Mouse (Mus musculus) CD4-positive, CD25-positive, alpha-beta regulatory T cell, adult 2 months (primary cell): ENCODE results near the gene Zswim3.
A peak's percentile ranks its signal among the peaks of the same experiment; 100 is the strongest.

Experiments used
- DNase-seq: peaks from one replicate; pipeline ENCODE4 v3.0.0-alpha.2; 2012; ENCODE audit warnings: low read depth, low spot score

Zswim3 gene

DNA sequence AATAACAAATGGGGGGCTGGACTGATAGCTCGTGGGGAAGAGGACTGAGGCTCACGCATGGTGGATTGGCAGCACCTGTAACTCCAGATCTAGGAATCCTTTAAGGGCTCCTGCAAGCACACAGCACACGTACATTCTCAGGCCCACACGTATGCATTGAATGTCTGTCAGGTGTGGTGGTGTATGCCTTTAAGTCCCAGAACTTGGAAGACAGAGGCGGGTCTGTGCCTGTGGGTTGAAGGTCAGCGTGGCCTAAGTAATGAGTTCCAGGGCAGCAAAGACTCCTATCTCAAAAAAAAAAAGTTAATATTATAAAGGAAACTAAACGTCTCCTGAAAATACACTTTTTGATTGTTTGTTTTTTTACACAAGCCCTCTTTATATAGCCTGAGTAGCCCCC, 1.7 kb downstream of the Zswim3 start:
- DNase-seq, result no peak

DNA sequence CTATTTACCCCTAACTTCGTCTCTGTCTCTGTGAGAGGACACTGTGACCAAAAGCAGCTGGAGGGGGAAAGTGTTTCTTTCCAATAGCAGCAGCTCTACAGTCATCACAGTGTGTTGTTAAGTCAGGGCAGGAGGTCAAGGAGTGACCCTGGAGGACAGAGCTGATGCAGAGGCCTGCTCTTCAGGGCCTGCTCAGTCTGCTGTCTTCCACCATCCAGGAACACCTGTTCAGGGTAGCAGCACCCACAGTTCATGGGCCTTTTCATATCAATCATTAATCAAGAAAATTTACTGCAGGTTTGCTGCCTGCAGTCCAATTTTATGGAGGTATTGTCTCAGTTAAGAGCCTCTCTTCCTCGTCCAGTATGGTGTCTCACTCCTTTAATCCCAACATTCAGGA, 8.7 kb downstream of the Zswim3 start:
- DNase-seq, result no peak

DNA sequence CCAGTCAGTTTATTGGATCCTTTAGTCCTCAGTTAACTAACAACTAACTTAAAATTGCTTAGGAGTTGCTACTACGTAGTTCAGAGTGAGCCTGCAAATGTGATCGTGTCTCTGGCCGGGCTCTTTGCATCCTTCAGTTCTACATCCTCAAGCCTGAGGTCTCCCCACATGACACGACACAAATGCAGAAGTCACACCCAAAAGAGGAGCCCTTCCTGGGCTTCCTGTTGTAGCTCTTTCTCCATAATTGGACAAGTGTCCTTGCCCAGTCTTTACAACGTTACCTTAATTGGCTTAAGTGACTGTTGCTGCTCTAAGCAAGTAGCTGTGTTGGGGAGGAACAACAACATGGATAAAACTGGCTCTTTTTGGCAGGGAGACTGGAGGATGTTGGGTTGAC, 10.4 kb downstream of the Zswim3 start:
- no peak for DNase-seq

DNA sequence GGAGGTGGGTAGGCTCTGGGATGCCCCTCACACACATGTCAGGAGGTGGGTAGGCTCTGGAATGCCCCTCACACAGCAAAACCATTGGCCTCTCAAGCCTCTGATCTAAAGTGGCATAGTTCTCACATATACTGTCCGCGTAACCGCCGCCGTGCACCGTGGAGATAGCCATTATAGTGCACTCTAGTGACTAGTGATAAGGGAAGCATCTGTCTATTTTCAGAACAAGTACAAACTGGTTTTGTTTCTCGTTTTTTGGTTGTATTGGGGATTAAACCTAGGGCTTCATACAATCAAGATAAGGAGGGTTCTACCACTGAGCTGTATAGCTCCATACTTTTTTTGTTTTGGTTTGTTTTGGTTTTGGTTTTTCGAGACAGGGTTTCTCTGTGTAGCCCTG, 10.9 kb downstream of the Zswim3 start:
- no peak for DNase-seq

GRCm38 (mm10) chr2:164817206-164817605, 12.3 kb downstream of the Zswim3 start:
- DNase-seq, result no peak

DNA sequence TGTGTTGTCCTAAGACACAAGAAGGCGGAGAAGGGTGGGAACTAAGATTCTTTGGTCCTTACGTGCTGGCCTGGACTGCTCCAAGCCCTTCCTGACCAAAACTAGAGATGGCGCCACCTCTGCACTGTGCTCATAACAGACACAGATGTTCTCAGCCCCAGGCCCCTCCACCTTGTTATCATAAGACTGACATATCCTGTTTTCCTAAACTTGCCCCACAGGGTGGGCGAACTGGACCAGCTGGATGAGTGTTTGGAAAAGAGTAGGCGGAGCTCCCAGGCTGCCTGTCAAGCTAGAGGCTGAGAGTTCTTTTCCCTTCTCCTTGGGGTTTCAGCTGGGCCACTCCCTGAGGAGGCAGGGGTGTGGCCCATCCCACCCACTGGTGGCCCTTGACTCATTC, 12.8 kb downstream of the Zswim3 start:
- DNase-seq, result no peak

GRCm38 (mm10) chr2:164821060-164821459, 16.2 kb downstream of the Zswim3 start:
- DNase-seq, result no peak

- DNase-seq, result peak; percentile 99
These were observed 17.8 kb downstream of the Zswim3 start, which contains the start of gene Zswim1 for GRCm38 (mm10) chr2:164822636-164823165. Zswim1 (plus strand) TSS chr2:164822686.

DNA sequence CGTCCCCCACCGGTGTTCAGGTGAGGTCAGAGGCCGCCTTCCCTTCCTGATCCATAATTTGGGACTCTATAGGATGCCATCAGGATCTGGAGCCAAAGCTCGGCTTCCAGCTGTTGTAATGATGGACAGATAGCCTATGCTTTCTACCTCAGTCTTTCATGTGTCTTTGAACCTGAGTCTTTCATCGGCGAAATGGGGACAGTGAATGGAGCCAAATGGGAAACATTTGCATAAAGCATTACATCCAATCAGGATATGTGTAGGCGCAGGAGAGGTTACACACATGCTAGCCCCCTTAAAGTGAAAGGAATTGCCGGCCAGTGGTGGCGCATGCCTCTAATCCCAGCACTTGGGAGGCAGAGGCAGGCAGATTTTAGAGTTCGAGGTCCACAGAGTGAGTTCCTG, 18.3 kb downstream of the Zswim3 start:
- no peak for DNase-seq

DNA sequence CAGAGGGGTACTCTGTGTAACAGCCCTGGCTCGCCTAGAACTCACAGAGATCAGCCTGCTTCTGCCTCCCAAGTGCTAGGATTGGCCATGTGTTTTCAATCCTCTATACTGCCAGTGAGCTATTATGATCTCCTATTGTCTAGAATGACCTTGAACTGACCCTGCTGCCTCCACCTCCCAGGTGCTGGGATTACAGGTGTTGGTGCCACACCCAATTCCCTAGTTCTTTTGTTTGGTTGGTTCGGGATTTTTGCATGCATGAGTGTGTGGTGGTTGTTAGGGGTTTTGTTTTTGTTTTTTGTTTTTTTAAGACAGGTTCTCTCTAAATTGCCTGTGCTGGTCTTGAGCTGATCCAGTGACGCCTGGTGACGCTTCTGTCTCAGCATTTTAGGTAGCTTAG, 19.1 kb downstream of the Zswim3 start:
- no peak for DNase-seq

DNA sequence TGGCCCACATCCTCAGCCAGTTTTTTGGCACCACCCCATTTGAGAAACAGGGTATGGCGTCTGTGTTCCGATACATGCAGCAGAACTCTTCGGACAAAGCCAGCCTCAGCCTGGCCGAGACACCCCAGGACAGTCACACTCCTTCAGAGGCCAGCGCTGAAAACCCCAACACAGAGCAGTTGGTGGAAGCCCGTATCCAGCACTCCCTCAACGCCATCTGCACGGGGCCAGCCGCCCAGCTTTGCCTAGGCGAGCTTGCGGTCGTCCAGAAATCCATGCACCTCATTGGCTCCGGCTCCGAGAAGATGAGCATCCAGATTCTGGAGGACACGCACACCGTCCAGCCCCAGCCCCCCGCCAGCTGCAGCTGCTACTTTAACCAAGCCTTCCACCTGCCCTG, 20.6 kb downstream of the Zswim3 start:
- no peak for DNase-seq

- DNase-seq, result no peak
These were observed 22.4 kb downstream of the Zswim3 start for GRCm38 (mm10) chr2:164827146-164827850.

DNA sequence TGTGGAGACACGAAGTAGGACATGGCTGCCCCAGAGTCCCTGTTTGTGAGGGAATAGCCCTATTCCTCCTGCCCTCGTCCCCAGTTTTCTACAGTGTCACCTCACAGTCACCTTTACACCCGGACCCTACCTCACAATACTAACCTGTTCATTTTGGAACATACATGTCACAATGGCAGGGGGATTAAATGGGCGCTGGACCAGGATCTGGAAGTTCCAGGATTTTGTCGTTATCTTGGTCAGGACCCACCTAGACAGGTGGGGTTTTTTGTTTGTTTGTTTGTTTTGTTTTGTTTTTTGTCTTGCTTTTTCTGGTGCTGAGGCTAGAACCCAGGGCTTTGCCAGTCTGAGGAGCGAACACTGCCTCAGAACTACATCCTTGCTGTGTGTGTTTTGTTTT, 23.5 kb downstream of the Zswim3 start, which contains the start of gene Spata25:
Gene Spata25 (minus strand): TSS at position 101 of the 400 bp plus-strand sequence.
- DNase-seq, result no peak

DNA sequence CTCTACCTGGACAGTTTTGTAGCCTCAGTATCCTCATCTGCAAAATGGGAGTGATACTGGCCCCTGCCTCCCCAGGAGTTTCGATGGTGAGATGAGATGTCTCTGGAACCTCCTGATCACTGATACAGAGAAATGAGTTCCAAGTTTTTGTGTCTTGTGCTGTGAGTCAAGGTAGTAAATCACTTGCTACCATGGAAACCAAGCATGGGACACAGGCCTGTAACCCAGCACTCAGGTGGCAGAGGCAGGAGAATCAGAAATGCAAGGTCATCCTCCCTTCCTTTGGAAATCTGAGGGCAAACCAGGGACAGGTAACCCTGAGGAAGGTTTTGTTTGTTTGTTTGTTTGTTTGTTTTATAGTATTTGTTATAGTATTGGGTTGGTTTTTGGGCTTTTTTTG, 24.2 kb downstream of the Zswim3 start:
- no peak for DNase-seq

DNA sequence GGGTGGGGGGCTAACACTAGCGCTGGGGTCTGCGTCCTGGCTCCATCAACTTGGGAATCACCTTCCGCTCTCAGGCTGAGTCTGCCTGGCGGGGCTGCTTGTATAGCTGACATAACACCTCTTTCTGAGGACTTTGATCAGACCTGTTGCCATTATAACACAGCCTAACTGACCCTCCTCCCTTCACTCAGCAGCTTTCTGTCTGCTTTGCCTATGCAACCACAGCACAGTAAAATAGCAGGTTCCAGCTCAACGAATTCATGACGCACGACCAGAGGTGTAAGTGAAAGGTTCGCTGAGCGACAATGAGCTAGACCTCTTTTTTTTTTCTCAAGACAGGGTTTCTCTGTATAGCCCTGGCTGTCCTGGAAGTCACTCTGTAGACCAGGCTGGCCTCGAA, 26.1 kb downstream of the Zswim3 start:
- no peak for DNase-seq

GRCm38 (mm10) chr2:164832032-164832747, 27.3 kb downstream of the Zswim3 start:
- DNase-seq, result no peak

DNA sequence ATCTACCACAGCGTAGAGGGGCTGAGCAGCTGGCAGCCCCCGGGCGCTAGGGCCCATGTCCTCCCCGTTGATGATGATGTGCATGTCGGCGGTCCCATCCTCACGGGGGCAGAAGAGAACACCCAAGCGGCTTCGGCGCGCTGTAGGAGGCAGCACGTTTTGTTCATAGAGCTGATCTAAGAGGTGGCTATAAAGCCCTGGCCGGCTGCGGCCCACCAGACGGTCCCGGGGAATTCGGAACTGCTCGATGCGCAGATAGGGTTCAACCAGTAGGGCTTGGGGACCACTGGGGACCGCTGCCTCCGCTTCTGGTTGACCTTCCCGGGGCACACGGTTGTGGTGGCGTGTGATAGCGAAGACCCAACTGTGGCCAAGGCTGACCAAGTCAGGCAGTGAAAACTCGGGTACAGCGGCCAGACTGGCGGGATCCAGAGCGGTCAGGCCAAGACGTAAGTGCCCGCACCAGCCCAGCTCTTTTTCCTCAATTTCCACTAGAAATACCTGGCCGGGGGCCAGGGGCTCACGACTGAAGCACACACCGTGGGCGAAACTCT, 27.9 kb downstream of the Zswim3 start, which contains the start of gene Ctsa:
Gene Ctsa (plus strand): TSS at position 126 of the 554 bp plus-strand sequence.
- DNase-seq, result peak; percentile 88

DNA sequence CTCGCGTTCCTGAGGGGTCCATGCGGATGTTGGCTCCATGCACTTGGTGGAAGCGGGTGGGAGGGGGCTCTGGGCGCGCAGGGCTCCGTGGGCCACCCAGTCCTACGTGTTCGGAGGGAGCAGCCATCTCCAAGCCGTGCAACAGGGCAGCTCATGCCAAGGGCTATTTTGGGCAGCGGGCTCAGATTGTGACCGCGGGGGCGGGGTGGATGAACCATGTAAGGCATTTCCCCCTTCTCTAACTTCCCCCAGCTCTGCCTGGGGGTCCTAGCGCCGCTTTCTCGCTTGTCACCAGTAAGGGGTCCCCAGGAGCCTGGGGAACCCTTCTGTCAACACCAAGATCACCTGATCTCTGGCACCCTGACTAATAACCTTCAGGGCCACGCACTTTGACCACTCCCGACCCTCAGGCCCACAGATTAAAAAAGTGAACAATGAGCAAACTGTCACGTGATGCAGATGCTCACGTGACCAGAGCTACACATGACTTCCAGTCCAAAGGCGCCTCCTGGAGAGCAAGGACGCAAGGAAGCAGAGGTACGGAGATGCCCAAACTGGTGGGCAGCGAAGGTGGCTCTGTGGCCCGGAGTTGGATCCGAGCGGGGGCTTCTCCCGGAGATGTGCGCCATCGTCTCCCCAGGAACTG, 28.5 kb downstream of the Zswim3 start, which contains the start of gene Neurl2:
Gene Neurl2 (minus strand): TSS at position 143 of the 646 bp plus-strand sequence.
- peak; percentile 92 for DNase-seq

- peak; percentile 46 for DNase-seq
These were observed 29.6 kb downstream of the Zswim3 start for GRCm38 (mm10) chr2:164834531-164834930.

- no peak for DNase-seq
These were observed 30.3 kb downstream of the Zswim3 start for GRCm38 (mm10) chr2:164835164-164835563.

- peak; percentile 52 for DNase-seq
These were observed 40.9 kb downstream of the Zswim3 start for GRCm38 (mm10) chr2:164845782-164846181.

DNA sequence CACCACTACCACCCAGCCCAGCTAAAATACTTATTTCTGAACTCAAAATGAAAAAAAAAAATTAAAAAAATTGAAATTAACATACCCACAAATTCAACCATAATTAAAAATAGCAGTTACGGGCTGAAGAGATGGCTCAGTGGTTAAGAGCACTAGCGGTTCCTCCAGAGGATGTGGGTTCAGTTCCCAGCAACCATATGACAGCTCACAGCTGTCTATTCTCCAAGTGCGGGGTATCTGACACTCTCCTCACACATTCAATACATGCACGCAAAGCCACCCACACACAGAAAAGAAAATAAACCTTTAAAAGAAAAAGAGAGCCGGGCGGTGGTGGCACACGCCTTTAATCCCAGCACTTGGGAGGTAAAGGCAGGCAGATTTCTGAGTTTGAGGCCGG, 45.2 kb downstream of the Zswim3 start:
- DNase-seq, result peak; percentile 67
